Mouse (Mus musculus): ENCODE measurements around the gene Hlf. TPM values are rescaled to one million over a fixed set of nuclear protein-coding genes. Genes with fewer than 3 reads are reported as not detected.

Gene Hlf
- total RNA-seq, 1 experiment: 1.4 TPM

GRCm38 (mm10) chr11:90369605-90370004, 21.1 kb downstream of the Hlf start:
- no peaks in the 10 kb centered on the region for H3K36me3 ChIP-seq (ENCODE audit: control insufficient read depth, insufficient read depth, low read length, poor library complexity, severe bottlenecking)

GRCm38 (mm10) chr11:90369115-90369514, 21.6 kb downstream of the Hlf start:
- DNase-seq (ENCODE audit: low read depth, low spot score): no peak
- in situ Hi-C loops (cut with MboI; ENCODE audit: low sequenced_read_pairs in 2 of 2, unreplicated experiment in 2 of 2): no loop called here
- Histone ChIP-seq H3K9me3 (ENCODE audit: control insufficient read depth, insufficient read depth, low read depth, low read length) (no peaks in the 10 kb centered on the region), H3K4me1 (ENCODE audit: control insufficient read depth in 2 of 2, insufficient read depth in 2 of 2, low read length in 2 of 2, poor library complexity in 1 of 2) (no peaks in the 10 kb centered on the region), H3K36me3 (ENCODE audit: control insufficient read depth, insufficient read depth, low read length, poor library complexity, severe bottlenecking) (no peaks in the 10 kb centered on the region), H3K27ac (ENCODE audit: insufficient read depth, low read depth, low read length, poor library complexity, severe bottlenecking) (no peak overlapping the region), H3K9ac (ENCODE audit: insufficient read depth, low read depth, low read length, poor library complexity, severe bottlenecking) (no peak overlapping the region), H3K4me3 (ENCODE audit: insufficient read depth in 1 of 2, low read depth in 1 of 2, low read length in 2 of 2, poor library complexity in 1 of 2, severe bottlenecking in 1 of 2) (no peak overlapping the region)
- TF ChIP-seq MAFK (IDR thresholded peaks at IDR 0.05; ENCODE audit: insufficient read depth, low read depth, low read length): no peak
- TF ChIP-seq ZC3H11A (IDR thresholded peaks at IDR 0.05; ENCODE audit: borderline replicate concordance, low read depth, low read length): no peak
- no peak for TF ChIP-seq HCFC1 (IDR thresholded peaks at IDR 0.05; ENCODE audit: borderline replicate concordance, insufficient read depth, low read length)

More at GRCm38 (mm10) chr11:90369605-90370004, 21.1 kb downstream of the Hlf start:
- no peak for DNase-seq (ENCODE audit: low read depth, low spot score)
- no peaks in the 10 kb centered on the region for H3K4me1 ChIP-seq (ENCODE audit: control insufficient read depth in 2 of 2, insufficient read depth in 2 of 2, low read length in 2 of 2, poor library complexity in 1 of 2)
- in situ Hi-C loops (cut with MboI; ENCODE audit: low sequenced_read_pairs in 2 of 2, unreplicated experiment in 2 of 2): no loop called here
- no peak overlapping the region for H3K9ac ChIP-seq (ENCODE audit: insufficient read depth, low read depth, low read length, poor library complexity, severe bottlenecking)
- H3K27ac ChIP-seq (ENCODE audit: insufficient read depth, low read depth, low read length, poor library complexity, severe bottlenecking): no peak overlapping the region
- no peak overlapping the region for H3K4me3 ChIP-seq (ENCODE audit: insufficient read depth in 1 of 2, low read depth in 1 of 2, low read length in 2 of 2, poor library complexity in 1 of 2, severe bottlenecking in 1 of 2)
- no peaks in the 10 kb centered on the region for H3K9me3 ChIP-seq (ENCODE audit: control insufficient read depth, insufficient read depth, low read depth, low read length)
- TF ChIP-seq ZC3H11A (IDR thresholded peaks at IDR 0.05; ENCODE audit: borderline replicate concordance, low read depth, low read length): no peak
- TF ChIP-seq ZNF384 (IDR thresholded peaks at IDR 0.05; ENCODE audit: low read depth, low read length): no peak
- no peak for TF ChIP-seq CHD2 (IDR thresholded peaks at IDR 0.05; ENCODE audit: low read depth, low read length)
- no peak for TF ChIP-seq HCFC1 (IDR thresholded peaks at IDR 0.05; ENCODE audit: borderline replicate concordance, insufficient read depth, low read length)
- no peak for TF ChIP-seq MAFK (IDR thresholded peaks at IDR 0.05; ENCODE audit: insufficient read depth, low read depth, low read length)

DNA sequence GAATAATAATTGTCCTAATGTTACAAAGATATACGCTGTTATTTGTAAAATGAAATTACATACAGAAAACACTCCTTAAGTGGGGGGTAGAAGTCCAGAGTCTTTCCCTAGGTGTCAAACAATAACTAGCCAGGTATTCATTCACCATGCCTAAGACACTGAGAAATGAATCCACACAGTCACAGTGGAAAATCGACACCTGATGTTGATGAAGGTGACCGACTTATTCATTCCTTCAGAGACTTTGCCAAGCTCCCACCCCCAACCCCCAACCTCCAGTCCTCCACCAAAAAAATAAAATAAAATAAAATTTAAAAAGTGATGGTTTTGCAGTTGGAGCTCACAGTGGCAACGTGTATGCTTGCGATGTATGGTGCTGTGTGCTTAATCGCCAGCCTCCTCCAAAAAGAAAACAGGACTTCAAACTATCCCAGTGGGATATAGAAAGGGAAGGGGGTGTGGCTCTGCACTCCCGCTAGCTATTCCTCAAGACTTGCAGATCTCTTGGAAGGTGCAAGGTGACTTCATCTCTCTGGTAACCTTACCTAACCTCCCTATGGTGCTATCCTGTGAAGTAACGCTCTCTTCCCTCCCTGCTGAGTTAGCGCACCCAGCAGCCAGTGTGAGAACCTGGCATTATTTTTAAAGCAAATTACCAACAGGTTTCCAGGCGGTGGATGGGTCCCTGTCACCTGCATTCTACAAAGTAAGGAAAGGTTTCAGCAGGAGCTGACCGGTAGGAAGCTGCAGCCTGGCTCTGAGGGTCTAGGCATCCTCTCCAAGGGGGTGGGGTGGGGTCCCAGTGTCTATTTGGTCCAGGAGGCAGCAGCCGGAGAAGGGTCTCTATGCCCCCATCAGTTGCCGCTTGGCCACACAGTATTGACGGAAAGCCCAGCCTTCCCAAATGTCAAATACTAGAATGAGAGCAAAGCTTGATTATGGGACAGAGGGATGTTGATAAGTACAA, 22.5 kb downstream of the Hlf start:
- no peak overlapping the region for H3K9ac ChIP-seq (ENCODE audit: insufficient read depth, low read depth, low read length, poor library complexity, severe bottlenecking)
- H3K9me3 ChIP-seq (ENCODE audit: control insufficient read depth, insufficient read depth, low read depth, low read length): no peaks in the 10 kb centered on the region
- no peaks in the 10 kb centered on the region for H3K4me1 ChIP-seq (ENCODE audit: control insufficient read depth in 2 of 2, insufficient read depth in 2 of 2, low read length in 2 of 2, poor library complexity in 1 of 2)
- no peak overlapping the region for H3K27ac ChIP-seq (ENCODE audit: insufficient read depth, low read depth, low read length, poor library complexity, severe bottlenecking)
- no peak overlapping the region for H3K4me3 ChIP-seq (ENCODE audit: insufficient read depth in 1 of 2, low read depth in 1 of 2, low read length in 2 of 2, poor library complexity in 1 of 2, severe bottlenecking in 1 of 2)
- DNase-seq (ENCODE audit: low read depth, low spot score): no peak
- no peak for TF ChIP-seq ZNF384 (IDR thresholded peaks at IDR 0.05; ENCODE audit: low read depth, low read length)
- no peak for TF ChIP-seq ZC3H11A (IDR thresholded peaks at IDR 0.05; ENCODE audit: borderline replicate concordance, low read depth, low read length)
- TF ChIP-seq MAFK (IDR thresholded peaks at IDR 0.05; ENCODE audit: insufficient read depth, low read depth, low read length): no peak
- no peak for TF ChIP-seq CHD2 (IDR thresholded peaks at IDR 0.05; ENCODE audit: low read depth, low read length)
- TF ChIP-seq HCFC1 (IDR thresholded peaks at IDR 0.05; ENCODE audit: borderline replicate concordance, insufficient read depth, low read length): no peak
- in situ Hi-C loops (cut with MboI; ENCODE audit: low sequenced_read_pairs in 2 of 2, unreplicated experiment in 2 of 2): no loop called here
- no peaks in the 10 kb centered on the region for H3K36me3 ChIP-seq (ENCODE audit: control insufficient read depth, insufficient read depth, low read length, poor library complexity, severe bottlenecking)

GRCm38 (mm10) chr11:90364865-90365264, 25.8 kb downstream of the Hlf start:
- H3K9ac ChIP-seq (ENCODE audit: insufficient read depth, low read depth, low read length, poor library complexity, severe bottlenecking): no peak overlapping the region
- no peaks in the 10 kb centered on the region for H3K4me1 ChIP-seq (ENCODE audit: control insufficient read depth in 2 of 2, insufficient read depth in 2 of 2, low read length in 2 of 2, poor library complexity in 1 of 2)
- no peaks in the 10 kb centered on the region for H3K36me3 ChIP-seq (ENCODE audit: control insufficient read depth, insufficient read depth, low read length, poor library complexity, severe bottlenecking)
- H3K27ac ChIP-seq (ENCODE audit: insufficient read depth, low read depth, low read length, poor library complexity, severe bottlenecking): no peak overlapping the region
- no peaks in the 10 kb centered on the region for H3K9me3 ChIP-seq (ENCODE audit: control insufficient read depth, insufficient read depth, low read depth, low read length)
- in situ Hi-C loops (cut with MboI; ENCODE audit: low sequenced_read_pairs in 2 of 2, unreplicated experiment in 2 of 2): no loop called here
- TF ChIP-seq MAFK (IDR thresholded peaks at IDR 0.05; ENCODE audit: insufficient read depth, low read depth, low read length): no peak
- no peak for TF ChIP-seq CHD2 (IDR thresholded peaks at IDR 0.05; ENCODE audit: low read depth, low read length)
- TF ChIP-seq HCFC1 (IDR thresholded peaks at IDR 0.05; ENCODE audit: borderline replicate concordance, insufficient read depth, low read length): no peak
- no peak for TF ChIP-seq ZC3H11A (IDR thresholded peaks at IDR 0.05; ENCODE audit: borderline replicate concordance, low read depth, low read length)
- TF ChIP-seq ZNF384 (IDR thresholded peaks at IDR 0.05; ENCODE audit: low read depth, low read length): no peak
- no peak for DNase-seq (ENCODE audit: low read depth, low spot score)
- no peak overlapping the region for H3K4me3 ChIP-seq (ENCODE audit: insufficient read depth in 1 of 2, low read depth in 1 of 2, low read length in 2 of 2, poor library complexity in 1 of 2, severe bottlenecking in 1 of 2)
